Mouse (Mus musculus): ENCODE measurements around the gene Gm21719. TPM values are rescaled to one million over a fixed set of nuclear protein-coding genes. Genes with fewer than 3 reads are reported as not detected.
"Not testable (repeated sequence)": the region's sequence is repeated elsewhere in the genome, so short reads cannot be mapped to it uniquely, and the experiment has no call there.

The Gm21719 gene
- not detected in 2 replicates for polyA plus RNA-seq (2014; fragmentation: Nextera tagmentation; extraction: Ambion mirVana)

DNA sequence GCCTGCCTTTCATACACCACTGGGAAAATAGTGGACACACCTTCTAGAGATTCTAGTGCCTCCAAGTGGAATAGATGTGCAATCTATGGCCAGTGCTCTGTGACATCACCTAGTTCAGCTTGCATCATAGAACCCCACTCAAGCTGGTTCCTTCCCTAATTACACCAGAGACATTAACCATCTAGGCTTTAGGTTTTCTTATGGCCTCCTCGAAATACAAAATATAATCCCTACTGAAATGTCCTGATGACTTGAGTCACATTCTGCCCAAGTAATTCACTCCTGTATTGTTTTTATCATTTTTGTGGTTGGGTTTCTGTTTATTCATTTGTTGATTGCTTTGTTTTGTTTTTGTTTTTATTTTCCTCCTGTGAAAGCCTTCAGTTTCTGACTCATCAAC, at the start of gene Gm21719:
TSS of gene Gm21719 (minus strand) at position 101 of the 400 bp plus-strand sequence.
- not testable (repeated sequence) for H3K4me3 ChIP-seq (ENCODE audit: low read depth, low read length); ATAC-seq (replicated peaks; ENCODE audit: low FRiP score); H3K27me3 ChIP-seq (replicated peaks; ENCODE audit: control insufficient read depth, insufficient read depth, low read length); H3K9me3 ChIP-seq (ENCODE audit: control insufficient read depth, low read length); H3K9ac ChIP-seq (ENCODE audit: low read depth, low read length); DNase-seq (ENCODE audit: low spot score); H3K4me2 ChIP-seq; H3K27ac ChIP-seq (ENCODE audit: low read depth, low read length); H3K4me1 ChIP-seq (replicated peaks; ENCODE audit: control insufficient read depth, insufficient read depth, low read length); H3K36me3 ChIP-seq (ENCODE audit: control insufficient read depth, insufficient read depth, low read length)
- 50% methylated on average over 1 of the region's 1 CpGs for WGBS

Other genes starting within 250 kb of the Gm21719 start
- not detected in 2 replicates for gene Gm28919, start 99.3 kb downstream of the Gm21719 start, polyA plus RNA-seq (2014; fragmentation: Nextera tagmentation; extraction: Ambion mirVana)
- not detected in 2 replicates for gene Gm20830, start 235.4 kb upstream of the Gm21719 start, polyA plus RNA-seq (2014; fragmentation: Nextera tagmentation; extraction: Ambion mirVana)

All from liver, embryonic 11.5 days (tissue).